Mouse (Mus musculus) lung, adult 2 months (tissue): ENCODE data around the gene Ccin. TPM values are rescaled to one million over a fixed set of nuclear protein-coding genes. Genes with fewer than 3 reads are reported as not detected.
A peak's percentile ranks its signal among the peaks of the same experiment; 100 is the strongest.

Experiments used
- DNase-seq: peaks from one replicate; pipeline ENCODE4 v3.0.0; 2022
- H3K4me1 ChIP-seq: fragments of 200-500 bp; 2 replicates; pipeline ENCODE4 v1.6.1; 2011; ENCODE audit warnings: low read length; ENCODE audit not compliant: control insufficient read depth, insufficient read depth
- H3K4me3 ChIP-seq: fragments of 200-500 bp; replicated peaks from 2 replicates; pipeline ENCODE3; 2011; ENCODE audit warnings: low read depth, mild to moderate bottlenecking, control low read depth, low read length; ENCODE audit errors: extremely low read depth
- CTCF ChIP-seq: fragments of 200-500 bp; IDR thresholded peaks from 2 replicates; pipeline ENCODE4 v1.5.1; 2011; ENCODE audit warnings: mild to moderate bottlenecking, low read length, control low read depth; ENCODE audit not compliant: insufficient read depth
- POLR2A ChIP-seq: fragments of 200-500 bp; IDR thresholded peaks from 2 replicates; pipeline ENCODE4 v1.6.1; 2011; ENCODE audit warnings: low read depth, mild to moderate bottlenecking, control low read depth, low read length, borderline replicate concordance; ENCODE audit errors: extremely low read depth
- WGBS: fragments of 180-500 bp; shearing (Covaris S2); methylation state at CpG from one replicate; pipeline ENCODE4 v1.1.7; 2018; 5-methylcytosine and 5-hydroxymethylcytosine counted together
- polyA plus RNA-seq: library from polyadenylated mRNA; depleted of rRNA; stranded (reverse); fragments of >200 nt; gene quantifications from 2 replicates; pipeline ENCODE4 v1.2.3, GENCODE M21; 2012

Ccin gene
- polyA plus RNA-seq, 1 experiment: 0.14 TPM

- DNase-seq: no peak
- TF ChIP-seq POLR2A (no peak), CTCF (no peak)
- no peak overlapping the region for H3K4me3 ChIP-seq
- WGBS: 68% methylated on average over 6 of the region's 6 CpGs
- H3K4me1 ChIP-seq: peaks cover 26% of the 10 kb centered on the region
Measured at GRCm38 (mm10) chr4:43960207-43960606, 23.1 kb upstream of the Ccin start.

- no peak for TF ChIP-seq CTCF
- no peak for TF ChIP-seq POLR2A
- Histone ChIP-seq H3K4me3 (no peak overlapping the region), H3K4me1 (peaks cover 23% of the 10 kb centered on the region)
- peak; percentile 32 for DNase-seq
- 19% methylated on average over 2 of the region's 2 CpGs for WGBS
Measured at GRCm38 (mm10) chr4:43964326-43964833, 18.9 kb upstream of the Ccin start.

- TF ChIP-seq CTCF: no peak
- no peak for TF ChIP-seq POLR2A
- DNase-seq: no peak
- Histone ChIP-seq H3K4me1 (peaks cover 23% of the 10 kb centered on the region), H3K4me3 (no peak overlapping the region)
- 35% methylated on average over 4 of the region's 4 CpGs for WGBS
Measured at GRCm38 (mm10) chr4:43964951-43965684, 18.2 kb upstream of the Ccin start.

GRCm38 (mm10) chr4:43965856-43966535 is 17.3 kb upstream of the Ccin start:
- H3K4me3 ChIP-seq: no peak overlapping the region
- TF ChIP-seq CTCF (no peak), POLR2A (no peak)
- peak; percentile 52 for DNase-seq
- 62% methylated on average over 7 of the region's 7 CpGs for WGBS
- peaks cover 19% of the 10 kb centered on the region for H3K4me1 ChIP-seq

GRCm38 (mm10) chr4:43968650-43969049 is 14.6 kb upstream of the Ccin start:
- Histone ChIP-seq H3K4me3 (no peak overlapping the region), H3K4me1 (peaks cover 23% of the 10 kb centered on the region)
- DNase-seq: no peak
- TF ChIP-seq CTCF (no peak), POLR2A (no peak)
- WGBS: 70% methylated on average over 13 of the region's 13 CpGs

GRCm38 (mm10) chr4:43969373-43969772 is 13.9 kb upstream of the Ccin start:
- no peak for DNase-seq
- H3K4me1 ChIP-seq: peaks cover 18% of the 10 kb centered on the region
- 40% methylated on average over 4 of the region's 4 CpGs for WGBS
- no peak for TF ChIP-seq CTCF
- TF ChIP-seq POLR2A: no peak
- H3K4me3 ChIP-seq: no peak overlapping the region

GRCm38 (mm10) chr4:43970393-43971330 is 12.6 kb upstream of the Ccin start:
- no peak for DNase-seq
- Histone ChIP-seq H3K4me1 (peaks cover 5% of the 10 kb centered on the region), H3K4me3 (no peak overlapping the region)
- 87% methylated on average over 20 of the region's 20 CpGs for WGBS
- TF ChIP-seq POLR2A: no peak
- TF ChIP-seq CTCF: no peak

GRCm38 (mm10) chr4:43971541-43972136 is 11.6 kb upstream of the Ccin start:
- TF ChIP-seq CTCF (no peak), POLR2A (no peak)
- 59% methylated on average over 9 of the region's 9 CpGs for WGBS
- Histone ChIP-seq H3K4me3 (no peak overlapping the region), H3K4me1 (peaks cover 4% of the 10 kb centered on the region; the same call in 1 of the 2 replicates)
- DNase-seq: no peak
